Mouse (Mus musculus): ENCODE results near the gene Syngr3.

GRCm38 (mm10) chr17:24701251-24701650 is 11.5 kb upstream of the Syngr3 start:
- no peak for TF ChIP-seq CTCF (IDR thresholded peaks at IDR 0.05; ENCODE audit: insufficient read depth, low read length)
- no peak for TF ChIP-seq POLR2A (IDR thresholded peaks at IDR 0.05; ENCODE audit: borderline replicate concordance, extremely low read depth, low read depth, low read length)
